Mouse (Mus musculus): ENCODE measurements around the gene Olfr984. TPM values are rescaled to one million over a fixed set of nuclear protein-coding genes. Genes with fewer than 3 reads are reported as not detected.

Gene Olfr984
- polyA plus RNA-seq, 1 experiment, result not detected

GRCm38 (mm10) chr9:40094769-40095168 lies 19.2 kb downstream of the Olfr984 start:
- 58% methylated on average over 3 of the region's 3 CpGs for WGBS
- Histone ChIP-seq H3K4me1 (ENCODE audit: control insufficient read depth, insufficient read depth, low read length) (no peaks in the 10 kb centered on the region), H3K4me3 (ENCODE audit: insufficient read depth, low read depth, low read length) (no peak overlapping the region), H3K27ac (ENCODE audit: insufficient read depth, low read depth, low read length) (no peak overlapping the region)
- TF ChIP-seq CTCF (IDR thresholded peaks at IDR 0.05; ENCODE audit: insufficient read depth, low read depth, low read length) (no peak), POLR2A (IDR thresholded peaks at IDR 0.05; ENCODE audit: insufficient read depth, low read depth, low read length) (no peak)

GRCm38 (mm10) chr9:40093495-40093894 lies 20.5 kb downstream of the Olfr984 start, which contains the start of gene Olfr983:
Olfr983 (minus strand) TSS chr9:40093595.
- no peak for TF ChIP-seq CTCF (IDR thresholded peaks at IDR 0.05; ENCODE audit: insufficient read depth, low read depth, low read length)
- TF ChIP-seq POLR2A (IDR thresholded peaks at IDR 0.05; ENCODE audit: insufficient read depth, low read depth, low read length), result no peak
- H3K4me3 ChIP-seq (ENCODE audit: insufficient read depth, low read depth, low read length), result no peak within 1 kb of the TSS
- H3K4me1 ChIP-seq (ENCODE audit: control insufficient read depth, insufficient read depth, low read length), result no peaks in the 10 kb centered on the region
- WGBS, result 80% methylated on average over 2 of the region's 2 CpGs
- H3K27ac ChIP-seq (ENCODE audit: insufficient read depth, low read depth, low read length), result no peak within 1 kb of the TSS

- 74% methylated on average over 2 of the region's 2 CpGs for WGBS
- Histone ChIP-seq H3K27ac (ENCODE audit: insufficient read depth, low read depth, low read length) (no peak within 1 kb of the TSS), H3K4me1 (ENCODE audit: control insufficient read depth, insufficient read depth, low read length) (no peaks in the 10 kb centered on the region), H3K4me3 (ENCODE audit: insufficient read depth, low read depth, low read length) (no peak within 1 kb of the TSS)
- no peak for TF ChIP-seq CTCF (IDR thresholded peaks at IDR 0.05; ENCODE audit: insufficient read depth, low read depth, low read length)
- no peak for TF ChIP-seq POLR2A (IDR thresholded peaks at IDR 0.05; ENCODE audit: insufficient read depth, low read depth, low read length)
Measured at GRCm38 (mm10) chr9:40073529-40073928, 40.5 kb downstream of the Olfr984 start, which contains the start of gene Olfr982. Olfr982 (plus strand) TSS chr9:40073829.

DNA sequence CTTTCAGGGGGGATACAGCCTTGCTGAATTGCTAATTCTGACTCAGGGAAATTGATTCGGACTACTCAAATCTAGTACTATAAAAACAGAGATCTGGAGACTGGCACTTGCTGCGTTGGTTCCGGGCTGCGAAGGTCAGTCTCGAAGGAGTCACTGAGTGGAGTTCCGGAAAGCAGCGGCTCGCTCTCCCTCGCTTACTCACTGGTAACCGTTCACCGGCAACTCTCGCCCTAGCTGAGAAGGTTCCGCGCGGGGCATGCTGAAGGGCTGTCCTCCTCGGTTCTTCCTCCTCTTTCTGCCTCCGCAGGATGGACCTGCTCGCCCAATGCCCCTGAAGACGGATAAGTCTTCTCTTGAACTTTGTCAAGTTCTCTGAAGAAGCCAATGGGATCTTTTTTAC lies 63.9 kb downstream of the Olfr984 start:
- TF ChIP-seq POLR2A (IDR thresholded peaks at IDR 0.05; ENCODE audit: insufficient read depth, low read depth, low read length), result no peak
- TF ChIP-seq CTCF (IDR thresholded peaks at IDR 0.05; ENCODE audit: insufficient read depth, low read depth, low read length), result no peak
- H3K4me3 ChIP-seq (ENCODE audit: insufficient read depth, low read depth, low read length), result no peak overlapping the region
- WGBS, result 93% methylated on average over 19 of the region's 19 CpGs

More for the DNA sequence above, 63.9 kb downstream of the Olfr984 start:
- Histone ChIP-seq H3K4me1 (ENCODE audit: control insufficient read depth, insufficient read depth, low read length) (no peaks in the 10 kb centered on the region), H3K27ac (ENCODE audit: insufficient read depth, low read depth, low read length) (no peak overlapping the region)

Other genes with a start within 250 kb of the Olfr984 start
- gene Olfr972, start 247.8 kb downstream of the Olfr984 start, polyA plus RNA-seq (2012; ENCODE audit: insufficient read depth, insufficient read length, low replicate concordance, missing spikeins), result not detected in 2 replicates
- not detected in 2 replicates for gene Olfr229, start 206.9 kb downstream of the Olfr984 start, polyA plus RNA-seq (2012; ENCODE audit: insufficient read depth, insufficient read length, low replicate concordance, missing spikeins)
- not detected in 2 replicates for gene Olfr974, start 176.7 kb downstream of the Olfr984 start, polyA plus RNA-seq (2012; ENCODE audit: insufficient read depth, insufficient read length, low replicate concordance, missing spikeins)
- not detected in 2 replicates for gene Olfr975, start 162.2 kb downstream of the Olfr984 start, polyA plus RNA-seq (2012; ENCODE audit: insufficient read depth, insufficient read length, low replicate concordance, missing spikeins)
- not detected in 2 replicates for gene Olfr976, start 153.1 kb downstream of the Olfr984 start, polyA plus RNA-seq (2012; ENCODE audit: insufficient read depth, insufficient read length, low replicate concordance, missing spikeins)
- gene Olfr978, start 122.1 kb downstream of the Olfr984 start, polyA plus RNA-seq (2012; ENCODE audit: insufficient read depth, insufficient read length, low replicate concordance, missing spikeins), result not detected in 2 replicates
- not detected in 2 replicates for gene Olfr979, start 110.7 kb downstream of the Olfr984 start, polyA plus RNA-seq (2012; ENCODE audit: insufficient read depth, insufficient read length, low replicate concordance, missing spikeins)
- not detected in 2 replicates for gene Olfr980, start 104.6 kb downstream of the Olfr984 start, polyA plus RNA-seq (2012; ENCODE audit: insufficient read depth, insufficient read length, low replicate concordance, missing spikeins)
- gene Olfr981, start 92.7 kb downstream of the Olfr984 start, polyA plus RNA-seq (2012; ENCODE audit: insufficient read depth, insufficient read length, low replicate concordance, missing spikeins), result not detected in 2 replicates
- not detected in 2 replicates for gene Olfr982, start 40.4 kb downstream of the Olfr984 start, polyA plus RNA-seq (2012; ENCODE audit: insufficient read depth, insufficient read length, low replicate concordance, missing spikeins)
- not detected in 2 replicates for gene Olfr983, start 20.6 kb downstream of the Olfr984 start, polyA plus RNA-seq (2012; ENCODE audit: insufficient read depth, insufficient read length, low replicate concordance, missing spikeins)
- not detected in 2 replicates for gene Olfr985, start 16.0 kb upstream of the Olfr984 start, polyA plus RNA-seq (2012; ENCODE audit: insufficient read depth, insufficient read length, low replicate concordance, missing spikeins)
- not detected in 2 replicates for gene Tmem225, start 33.9 kb upstream of the Olfr984 start, polyA plus RNA-seq (2012; ENCODE audit: insufficient read depth, insufficient read length, low replicate concordance, missing spikeins)
- gene Olfr986, start 66.7 kb upstream of the Olfr984 start, polyA plus RNA-seq (2012; ENCODE audit: insufficient read depth, insufficient read length, low replicate concordance, missing spikeins), result not detected in 2 replicates
- gene Zfp202, start 78.1 kb upstream of the Olfr984 start, polyA plus RNA-seq (2012; ENCODE audit: insufficient read depth, insufficient read length, low replicate concordance, missing spikeins), result not detected in 2 replicates
- gene Scn3b, start 155.0 kb upstream of the Olfr984 start, polyA plus RNA-seq (2012; ENCODE audit: insufficient read depth, insufficient read length, low replicate concordance, missing spikeins), result not detected in 2 replicates

Measured in olfactory bulb, adult 2 months (tissue).